Mouse (Mus musculus) liver, embryonic 11.5 days (tissue): ENCODE data around the gene Nfib. TPM values are rescaled to one million over a fixed set of nuclear protein-coding genes. Genes with fewer than 3 reads are reported as not detected.

Experiments
- ATAC-seq: fragments of 200-750 bp; cut with Nextera tagmentation; replicated peaks from 2 replicates; pipeline ENCODE4 v1.8.0; 2017; ENCODE audit warnings: moderate number of reproducible peaks, mild to moderate bottlenecking, moderate TSS enrichment, moderate library complexity; ENCODE audit not compliant: low FRiP score
- DNase-seq: peaks from one replicate; pipeline ENCODE4 v3.0.0-alpha.2; 2017; ENCODE audit warnings: low spot score
- H3K27ac ChIP-seq: fragments of 300-500 bp; sonication (generic); 2 replicates; pipeline ENCODE4 v1.5.1; 2014; ENCODE audit warnings: mild to moderate bottlenecking, low read depth, low read length, control low read depth
- H3K27me3 ChIP-seq: fragments of 300-500 bp; sonication (generic); replicated peaks from 2 replicates; pipeline ENCODE4 v1.6.1; 2014; ENCODE audit warnings: low read length, mixed read lengths; ENCODE audit not compliant: control insufficient read depth, insufficient read depth
- H3K36me3 ChIP-seq: fragments of 300-500 bp; sonication (generic); 2 replicates; pipeline ENCODE4 v1.6.1; 2014; ENCODE audit warnings: mild to moderate bottlenecking, low read length, moderate library complexity, mixed read lengths; ENCODE audit not compliant: control insufficient read depth, insufficient read depth
- H3K4me1 ChIP-seq: fragments of 300-500 bp; sonication (generic); replicated peaks from 2 replicates; pipeline ENCODE4 v1.6.1; 2014; ENCODE audit warnings: low read length, mixed read lengths; ENCODE audit not compliant: control insufficient read depth, insufficient read depth
- H3K4me2 ChIP-seq: fragments of 300-500 bp; sonication (generic); 2 replicates; pipeline ENCODE4 v1.6.1; 2014; ENCODE audit warnings: mild to moderate bottlenecking, control low read depth, moderate library complexity
- H3K4me3 ChIP-seq: fragments of 300-500 bp; sonication (generic); 2 replicates; pipeline ENCODE4 v1.5.1; 2014; ENCODE audit warnings: low read depth, low read length, control low read depth
- H3K9ac ChIP-seq: fragments of 300-500 bp; sonication (generic); 2 replicates; pipeline ENCODE4 v1.6.1; 2014; ENCODE audit warnings: low read depth, low read length, control low read depth
- H3K9me3 ChIP-seq: fragments of 300-500 bp; sonication (generic); 2 replicates; pipeline ENCODE4 v1.6.1; 2016; ENCODE audit warnings: low read length, inconsistent platforms, mixed read lengths; ENCODE audit not compliant: control insufficient read depth
- WGBS: fragments of 180-500 bp; shearing (Covaris S2); extraction: QIAGEN DNeasy Blood & Tissue Kit; methylation state at CpG from one replicate; pipeline ENCODE4 v1.1.7; 2014; 5-methylcytosine and 5-hydroxymethylcytosine counted together
- polyA plus RNA-seq: library from polyadenylated mRNA; unstranded; fragments of >200 nt; fragmentation: Nextera tagmentation; extraction: Ambion mirVana; gene quantifications from 2 replicates; pipeline ENCODE4 v1.2.1, GENCODE M21; 2014

The Nfib gene
- polyA plus RNA-seq, 1 experiment from 2014 or later: 26.9 TPM

GRCm38 (mm10) chr4:82508281-82508687, 197.3 kb downstream of the Nfib start:
- H3K36me3 ChIP-seq: no peaks in the 10 kb centered on the region
- peaks cover 60% of the 10 kb centered on the region for H3K27me3 ChIP-seq
- H3K4me3 ChIP-seq: peak overlapping the region; percentile 25; the same call in 1 of the 2 replicates
- no peaks in the 10 kb centered on the region for H3K9me3 ChIP-seq
- H3K27ac ChIP-seq: peak overlapping the region; percentile 70
- ATAC-seq: no peak
- peak overlapping the region; percentile 44 for H3K9ac ChIP-seq
- 0 out of 2 replicates have a peak, but pooled peaks cover 2% of the 10 kb centered on the region for H3K4me1 ChIP-seq
- peak overlapping the region; percentile 70 for H3K4me2 ChIP-seq
- 17% methylated on average over 7 of the region's 7 CpGs for WGBS
- no peak for DNase-seq

GRCm38 (mm10) chr4:82507541-82508280, 197.8 kb downstream of the Nfib start:
- peak overlapping the region; percentile 70; the same call in 1 of the 2 replicates for H3K27ac ChIP-seq
- H3K4me1 ChIP-seq: 0 out of 2 replicates have a peak, but pooled peaks cover 2% of the 10 kb centered on the region
- no peaks in the 10 kb centered on the region for H3K9me3 ChIP-seq
- peak overlapping the region; percentile 25; the same call in 1 of the 2 replicates for H3K4me3 ChIP-seq
- no peaks in the 10 kb centered on the region for H3K36me3 ChIP-seq
- H3K4me2 ChIP-seq: peak overlapping the region; percentile 70
- 11% methylated on average over 15 of the region's 15 CpGs for WGBS
- H3K9ac ChIP-seq: peak overlapping the region; percentile 44
- no peak for ATAC-seq
- H3K27me3 ChIP-seq: peaks cover 61% of the 10 kb centered on the region
- no peak for DNase-seq

GRCm38 (mm10) chr4:82506731-82507331, 198.7 kb downstream of the Nfib start:
- DNase-seq: peak; percentile 65
- peak overlapping the region; percentile 73 for H3K4me3 ChIP-seq
- 0 out of 2 replicates have a peak, but pooled peaks cover 2% of the 10 kb centered on the region for H3K4me1 ChIP-seq
- peak overlapping the region; percentile 97 for H3K27ac ChIP-seq
- no peaks in the 10 kb centered on the region for H3K36me3 ChIP-seq
- H3K9ac ChIP-seq: peak overlapping the region; percentile 76
- WGBS: under 1% methylated on average over 27 of the region's 30 CpGs
- H3K9me3 ChIP-seq: no peaks in the 10 kb centered on the region
- peak; percentile 43 for ATAC-seq
- peak overlapping the region; percentile 70 for H3K4me2 ChIP-seq
- peaks cover 63% of the 10 kb centered on the region for H3K27me3 ChIP-seq

- WGBS: under 1% methylated on average over 62 of the region's 81 CpGs
- peak; percentile 66 for ATAC-seq
- H3K4me1 ChIP-seq: 0 out of 2 replicates have a peak, but pooled peaks cover 2% of the 10 kb centered on the region
- peak overlapping the region; percentile 76 for H3K9ac ChIP-seq
- peak overlapping the region; percentile 73 for H3K4me3 ChIP-seq
- DNase-seq: peak; percentile 71
- H3K36me3 ChIP-seq: no peaks in the 10 kb centered on the region
- peaks cover 63% of the 10 kb centered on the region for H3K27me3 ChIP-seq
- peak overlapping the region; percentile 97 for H3K27ac ChIP-seq
- H3K4me2 ChIP-seq: peak overlapping the region; percentile 70
- no peaks in the 10 kb centered on the region for H3K9me3 ChIP-seq
These were observed 199.3 kb downstream of the Nfib start for GRCm38 (mm10) chr4:82506081-82506730.

GRCm38 (mm10) chr4:82505121-82506031, 200.2 kb downstream of the Nfib start:
- H3K27me3 ChIP-seq: peaks cover 56% of the 10 kb centered on the region
- H3K4me1 ChIP-seq: 0 out of 2 replicates have a peak, but pooled peaks cover 6% of the 10 kb centered on the region
- peak overlapping the region; percentile 97 for H3K27ac ChIP-seq
- H3K36me3 ChIP-seq: no peaks in the 10 kb centered on the region
- DNase-seq (peak; percentile 71), ATAC-seq (peak; percentile 39)
- 1% methylated on average over 71 of the region's 72 CpGs for WGBS
- no peaks in the 10 kb centered on the region for H3K9me3 ChIP-seq
- H3K4me2 ChIP-seq: peak overlapping the region; percentile 70
- H3K9ac ChIP-seq: peak overlapping the region; percentile 81
- peak overlapping the region; percentile 73 for H3K4me3 ChIP-seq

GRCm38 (mm10) chr4:82504284-82505120, 201.0 kb downstream of the Nfib start:
- peak overlapping the region; percentile 73 for H3K4me3 ChIP-seq

GRCm38 (mm10) chr4:82504015-82504283, 201.6 kb downstream of the Nfib start:
- no peak for DNase-seq
- peak overlapping the region; percentile 73 for H3K4me3 ChIP-seq
- ATAC-seq: no peak
- 2% methylated on average over 10 of the region's 10 CpGs for WGBS
- peaks cover 53% of the 10 kb centered on the region for H3K27me3 ChIP-seq
- H3K27ac ChIP-seq: peak overlapping the region; percentile 97
- no peaks in the 10 kb centered on the region for H3K9me3 ChIP-seq
- peak overlapping the region; percentile 70 for H3K4me2 ChIP-seq
- H3K36me3 ChIP-seq: no peaks in the 10 kb centered on the region
- peak overlapping the region; percentile 81 for H3K9ac ChIP-seq
- 0 out of 2 replicates have a peak, but pooled peaks cover 6% of the 10 kb centered on the region for H3K4me1 ChIP-seq

More at GRCm38 (mm10) chr4:82504284-82505120, 201.0 kb downstream of the Nfib start:
- Histone ChIP-seq H3K4me1 (0 out of 2 replicates have a peak, but pooled peaks cover 6% of the 10 kb centered on the region), H3K27ac (peak overlapping the region; percentile 97), H3K27me3 (peaks cover 53% of the 10 kb centered on the region), H3K4me2 (peak overlapping the region; percentile 70), H3K9ac (peak overlapping the region; percentile 81), H3K9me3 (no peaks in the 10 kb centered on the region), H3K36me3 (no peaks in the 10 kb centered on the region)
- under 1% methylated on average over 62 of the region's 62 CpGs for WGBS
- ATAC-seq (no peak), DNase-seq (peak; percentile 62)
